Mouse (Mus musculus): ENCODE results near the gene Vti1a.

DNA sequence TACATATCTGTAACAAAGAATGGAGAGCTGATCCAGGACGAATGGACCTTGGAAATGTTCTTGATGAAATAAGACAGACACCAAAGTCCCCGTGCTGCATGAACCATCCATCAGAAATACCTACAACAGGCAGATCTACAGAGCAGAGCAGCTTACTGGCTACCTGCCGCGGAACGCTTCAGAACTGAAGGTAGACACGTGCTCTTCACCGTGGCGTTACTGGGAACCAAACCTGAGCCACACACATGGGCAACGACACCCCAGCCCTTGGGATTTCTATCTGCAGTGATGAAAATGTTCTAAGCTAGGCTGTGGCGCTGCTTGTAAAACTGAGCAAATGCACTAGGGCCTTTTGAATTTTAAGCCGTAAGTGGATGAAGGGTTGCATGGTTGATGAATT lies 249.0 kb downstream of the Vti1a start:
- TF ChIP-seq CTCF (IDR thresholded peaks at IDR 0.05; ENCODE audit: low read depth, low read length) (no peak), GATA1 (IDR thresholded peaks at IDR 0.05; ENCODE audit: borderline replicate concordance, low read length) (no peak), TAL1 (conservative IDR thresholded peaks at IDR 0.05; ENCODE audit: low read depth, low read length) (no peak)
